In the genomic region with DNA sequence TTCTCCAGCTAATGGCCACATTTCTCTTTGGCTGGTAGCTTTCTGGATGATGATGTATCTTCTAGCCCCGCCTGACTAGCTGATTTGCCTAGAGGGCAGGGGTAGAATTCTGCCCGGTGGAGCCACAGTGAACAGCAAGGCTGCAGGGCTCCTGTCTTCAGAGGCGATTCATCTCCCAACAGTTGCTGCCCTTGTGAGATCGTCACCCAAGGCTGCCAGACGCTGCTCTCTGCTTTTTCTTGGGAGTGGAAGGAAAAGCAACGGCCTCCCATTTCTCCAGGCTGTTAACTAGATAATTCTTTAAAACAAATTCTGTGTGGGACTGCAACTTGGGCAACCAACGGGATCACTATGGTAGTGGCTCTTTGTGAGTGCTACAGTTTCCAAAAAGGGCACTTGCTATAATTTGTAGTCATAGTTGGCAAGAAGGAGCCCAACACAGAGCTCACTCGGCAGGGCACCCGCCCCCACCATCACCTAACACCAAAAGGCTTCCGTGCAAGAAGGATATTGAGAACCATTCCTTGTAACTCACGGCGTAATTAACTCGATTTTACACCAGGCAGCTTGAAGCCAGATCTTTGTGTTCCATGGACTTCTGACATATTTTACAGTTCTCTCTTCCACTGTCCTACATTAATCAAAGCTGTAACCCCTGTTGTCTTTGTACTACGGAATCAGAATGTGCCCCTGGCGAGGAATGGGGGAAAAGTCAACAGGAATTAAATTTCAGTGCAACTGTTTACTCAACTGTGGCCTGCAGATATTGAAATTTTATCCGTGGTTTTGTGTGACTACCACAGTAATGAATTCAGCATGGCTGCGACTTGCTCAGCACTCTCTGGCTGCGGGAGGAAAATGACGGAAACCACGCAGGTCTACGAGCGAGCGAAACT, we compare ENCODE assay signal across 7 mouse cellular contexts.
A peak's percentile ranks its signal among the peaks of the same experiment; 100 is the strongest.
DNase-seq lines count a peak whose midpoint lies in the region; ATAC-seq and TF ChIP-seq lines count a peak whose summit lies in the region.

No protein-coding gene starts in this region.

- H3K9me3 ChIP-seq in lung, embryonic 14.5 days (ENCODE audit: low read depth, low read length) = no peaks in the 10 kb centered on the region
- no peaks in the 10 kb centered on the region for H3K9me3 ChIP-seq in hindbrain, embryonic 14.5 days (ENCODE audit: control insufficient read depth, low read length)

- no peak for DNase-seq in lung, embryonic 14.5 days
- DNase-seq in lung, postnatal 14 days = no peak
- DNase-seq in embryo, embryonic 11.5 days (ENCODE audit: low read depth, low spot score) = peak; percentile 23
- no peak for DNase-seq in hindbrain, embryonic 14.5 days (ENCODE audit: low spot score)
- DNase-seq in retina, embryonic 14.5 days (ENCODE audit: low spot score) = peak; percentile 35
- DNase-seq in layer of hippocampus, adult 9-10 months (ENCODE audit: low spot score) = no peak

- H3K36me3 ChIP-seq in lung, embryonic 14.5 days (ENCODE audit: insufficient read depth) = no peaks in the 10 kb centered on the region
- H3K36me3 ChIP-seq in hindbrain, embryonic 14.5 days (replicated peaks; ENCODE audit: control insufficient read depth, insufficient read depth) = no peaks in the 10 kb centered on the region

- peak; percentile 44; the same call in 1 of the 2 replicates for ATAC-seq in lung, embryonic 14.5 days (ENCODE audit: insufficient read depth)
- ATAC-seq in hindbrain, embryonic 14.5 days (ENCODE audit: low FRiP score) = no peak
- no peak for ATAC-seq in erythroid progenitor cell, adult 5-6 weeks (replicated peaks; ENCODE audit: low FRiP score, poor library complexity, severe bottlenecking)

- no peak overlapping the region for H3K4me3 ChIP-seq in lung, embryonic 14.5 days (ENCODE audit: low read depth, low read length)
- H3K4me3 ChIP-seq in hindbrain, embryonic 14.5 days (replicated peaks; ENCODE audit: low read length) = no peak overlapping the region

- peaks cover 8% of the 10 kb centered on the region for H3K4me1 ChIP-seq in lung, embryonic 14.5 days (ENCODE audit: insufficient read depth)
- H3K4me1 ChIP-seq in hindbrain, embryonic 14.5 days (replicated peaks; ENCODE audit: control insufficient read depth, insufficient read depth, low read length) = no peaks in the 10 kb centered on the region

- H3K27ac ChIP-seq in lung, embryonic 14.5 days (ENCODE audit: low read depth) = peak overlapping the region; percentile 65; the same call in 1 of the 2 replicates
- H3K27ac ChIP-seq in hindbrain, embryonic 14.5 days = 0 out of 2 replicates have a peak overlapping the region, but pooled peaks have one; percentile 44

- 33% methylated on average over 23 of the region's 23 CpGs for WGBS in lung, embryonic 14.5 days
- WGBS in hindbrain, embryonic 14.5 days = 59% methylated on average over 23 of the region's 23 CpGs

- no peaks in the 10 kb centered on the region for H3K27me3 ChIP-seq in lung, embryonic 14.5 days (ENCODE audit: insufficient read depth, low read length)
- H3K27me3 ChIP-seq in hindbrain, embryonic 14.5 days (ENCODE audit: control insufficient read depth, insufficient read depth, low read length) = no peaks in the 10 kb centered on the region

- H3K4me2 ChIP-seq in lung, embryonic 14.5 days = peak overlapping the region; percentile 35
- H3K4me2 ChIP-seq in hindbrain, embryonic 14.5 days (replicated peaks) = no peak overlapping the region; the same call in 1 of the 2 replicates

- no peak for TF ChIP-seq CTCF in lung, embryonic 14.5 days (IDR thresholded peaks at IDR 0.05; ENCODE audit: low read depth)

- no peak overlapping the region for H3K9ac ChIP-seq in lung, embryonic 14.5 days
- H3K9ac ChIP-seq in hindbrain, embryonic 14.5 days = no peak overlapping the region

Comparison
In these comparisons a context has a peak if more than half of its experiments do, and no peak if none do; other contexts are left out.
1. DNase-seq: peak in embryo, embryonic 11.5 days (single experiment) and retina, embryonic 14.5 days (single experiment); none in lung, embryonic 14.5 days (single experiment), lung, postnatal 14 days (single experiment), hindbrain, embryonic 14.5 days (single experiment) and layer of hippocampus, adult 9-10 months (single experiment).